Mouse (Mus musculus) monocyte, adult 2 months (primary cell): ENCODE measurements around the gene Erbb2.

Experiments used
- DNase-seq, 2 experiments: peaks; one replicate each; pipeline ENCODE4 v3.0.0; 2022; ENCODE audit warnings: low spot score in 2 of 2, low read depth in 1 of 2

Erbb2 gene

DNA sequence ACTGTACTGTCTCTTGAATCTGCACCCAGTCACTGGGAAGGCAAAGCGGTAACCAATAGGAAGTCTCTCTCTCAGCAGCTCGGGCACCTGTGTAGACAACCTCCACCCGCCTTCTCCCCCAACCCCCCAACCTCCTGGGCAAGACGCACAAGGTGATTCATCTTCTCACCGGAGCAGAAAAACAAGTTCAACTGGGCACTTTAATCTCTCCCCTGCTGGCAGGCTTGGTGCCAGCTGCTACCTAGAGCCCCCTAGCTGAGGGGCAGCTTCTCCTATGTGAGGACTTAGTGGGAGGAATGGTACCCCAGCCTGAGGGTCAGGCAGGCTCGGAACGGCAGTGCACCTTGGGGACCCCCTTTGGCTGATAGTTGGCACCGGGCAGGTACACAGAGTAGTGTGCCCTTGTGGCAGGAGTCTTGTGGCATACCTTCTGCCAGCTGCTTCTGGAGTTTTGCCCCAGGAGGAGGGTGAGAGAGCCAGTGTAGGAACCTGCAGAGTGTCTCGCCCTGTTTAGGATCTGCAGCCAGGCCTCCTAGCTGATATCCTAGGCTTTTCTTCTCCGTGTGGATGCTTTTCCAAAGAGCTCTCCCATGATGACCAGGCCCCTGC lies 6.8 kb downstream of the Erbb2 start:
- no peak for DNase-seq

DNA sequence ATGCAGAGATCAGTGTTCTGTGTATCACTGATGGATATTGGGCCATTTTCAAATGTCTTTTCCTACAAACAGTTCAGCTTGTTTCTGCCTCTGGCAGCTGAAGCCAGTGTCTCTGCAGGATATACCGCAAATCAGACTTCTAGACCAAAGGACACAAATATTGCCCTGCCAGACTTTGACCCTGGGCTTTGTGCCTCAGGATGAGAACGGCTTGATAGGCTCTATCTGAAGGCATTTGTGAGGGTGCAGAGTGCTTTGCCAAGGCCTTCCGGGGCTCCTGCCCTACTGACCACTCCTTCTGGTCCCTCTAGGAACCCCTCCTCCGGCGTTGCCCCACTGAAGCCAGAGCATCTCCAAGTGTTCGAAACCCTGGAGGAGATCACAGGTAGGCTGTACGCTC lies 14.3 kb downstream of the Erbb2 start:
- no peak for DNase-seq

DNA sequence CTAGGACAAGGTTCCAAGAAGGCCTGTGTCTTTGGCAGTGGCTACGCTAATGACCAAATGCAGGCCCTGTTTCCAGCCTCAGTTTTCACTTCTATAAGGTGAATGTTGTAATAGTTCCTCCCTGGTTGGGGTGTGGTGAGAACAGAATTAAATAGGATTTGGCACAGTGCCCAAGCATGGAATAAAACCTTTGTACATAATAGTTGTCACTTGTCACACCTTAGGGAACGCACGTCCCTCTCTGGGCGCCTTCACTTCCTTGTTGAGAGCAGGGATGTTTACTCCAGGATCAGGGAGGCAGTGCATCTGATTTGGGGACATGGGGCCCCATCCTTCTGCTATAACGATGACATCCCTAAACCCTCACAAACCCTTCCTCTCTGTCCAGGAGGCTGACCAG lies 16.2 kb downstream of the Erbb2 start:
- no peak for DNase-seq

DNA sequence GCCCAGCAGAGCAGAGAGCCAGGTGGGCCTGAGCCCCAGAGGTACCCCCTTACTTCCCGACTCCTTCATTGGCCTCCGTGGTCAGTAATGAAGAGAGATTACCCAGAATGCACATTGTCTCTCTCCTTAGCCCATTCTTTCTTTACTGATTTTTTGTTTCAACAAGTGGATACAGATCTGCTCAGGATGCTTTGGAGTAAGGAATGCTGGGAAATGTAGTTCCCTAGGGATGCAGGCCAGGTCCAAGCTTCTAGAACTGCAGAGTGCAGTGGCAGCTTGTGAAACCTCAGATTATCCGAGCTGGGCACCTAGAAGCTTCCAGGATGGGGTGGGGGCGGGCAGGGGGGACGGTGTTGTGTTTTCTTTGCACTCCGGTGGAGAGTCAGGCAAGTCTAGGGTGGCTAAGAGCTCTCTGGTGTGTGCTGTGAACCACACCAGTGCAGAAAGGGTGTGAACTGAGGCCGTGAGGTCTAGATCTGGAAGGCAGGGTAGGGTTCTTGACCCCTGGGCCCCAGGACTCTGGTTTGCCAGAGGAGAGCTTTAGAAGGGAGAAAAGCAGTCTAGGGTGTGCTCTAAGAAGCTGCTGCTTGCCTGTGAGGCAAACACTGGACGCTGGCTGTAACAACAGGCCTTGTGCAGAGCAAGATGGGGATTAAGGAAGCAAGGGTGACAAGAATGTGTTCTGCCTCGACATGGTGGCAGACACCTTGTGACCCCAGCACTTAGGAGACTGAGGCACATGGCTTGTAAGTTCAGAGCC lies 19.7 kb downstream of the Erbb2 start:
- DNase-seq: no peak

DNA sequence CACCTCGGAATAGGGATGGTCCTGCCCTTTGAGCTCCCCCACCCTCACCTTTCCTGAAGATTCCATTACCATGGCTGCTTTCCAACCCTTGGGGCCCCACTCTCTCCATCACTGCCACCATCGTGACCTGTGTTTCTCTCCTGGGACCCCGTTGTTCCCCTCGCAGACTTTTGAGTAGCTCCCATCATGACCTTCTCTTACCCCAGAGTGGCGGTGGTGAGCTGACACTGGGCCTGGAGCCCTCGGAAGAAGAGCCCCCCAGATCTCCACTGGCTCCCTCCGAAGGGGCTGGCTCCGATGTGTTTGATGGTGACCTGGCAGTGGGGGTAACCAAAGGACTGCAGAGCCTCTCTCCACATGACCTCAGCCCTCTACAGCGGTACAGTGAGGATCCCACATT lies 23.5 kb downstream of the Erbb2 start:
- no peak for DNase-seq

DNA sequence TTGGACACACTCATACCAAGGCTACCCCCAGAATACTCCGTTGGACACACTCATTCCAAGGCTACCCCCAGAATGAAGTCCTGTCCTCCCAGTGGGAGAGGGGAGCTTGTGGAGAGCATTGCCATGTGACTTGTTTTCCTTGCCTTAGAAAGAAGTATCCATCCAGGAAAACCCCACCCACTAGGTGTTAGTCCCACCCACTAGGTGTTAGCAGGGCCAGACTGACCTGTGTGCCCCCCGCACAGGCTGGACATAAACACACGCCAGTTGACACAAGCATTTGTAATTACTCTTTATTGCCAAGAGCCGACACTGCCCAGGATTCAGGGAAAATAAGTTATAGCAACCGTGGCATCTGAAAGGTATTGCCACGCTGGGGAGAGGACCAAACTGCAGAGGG lies 25.2 kb downstream of the Erbb2 start:
- no peak for DNase-seq

DNA sequence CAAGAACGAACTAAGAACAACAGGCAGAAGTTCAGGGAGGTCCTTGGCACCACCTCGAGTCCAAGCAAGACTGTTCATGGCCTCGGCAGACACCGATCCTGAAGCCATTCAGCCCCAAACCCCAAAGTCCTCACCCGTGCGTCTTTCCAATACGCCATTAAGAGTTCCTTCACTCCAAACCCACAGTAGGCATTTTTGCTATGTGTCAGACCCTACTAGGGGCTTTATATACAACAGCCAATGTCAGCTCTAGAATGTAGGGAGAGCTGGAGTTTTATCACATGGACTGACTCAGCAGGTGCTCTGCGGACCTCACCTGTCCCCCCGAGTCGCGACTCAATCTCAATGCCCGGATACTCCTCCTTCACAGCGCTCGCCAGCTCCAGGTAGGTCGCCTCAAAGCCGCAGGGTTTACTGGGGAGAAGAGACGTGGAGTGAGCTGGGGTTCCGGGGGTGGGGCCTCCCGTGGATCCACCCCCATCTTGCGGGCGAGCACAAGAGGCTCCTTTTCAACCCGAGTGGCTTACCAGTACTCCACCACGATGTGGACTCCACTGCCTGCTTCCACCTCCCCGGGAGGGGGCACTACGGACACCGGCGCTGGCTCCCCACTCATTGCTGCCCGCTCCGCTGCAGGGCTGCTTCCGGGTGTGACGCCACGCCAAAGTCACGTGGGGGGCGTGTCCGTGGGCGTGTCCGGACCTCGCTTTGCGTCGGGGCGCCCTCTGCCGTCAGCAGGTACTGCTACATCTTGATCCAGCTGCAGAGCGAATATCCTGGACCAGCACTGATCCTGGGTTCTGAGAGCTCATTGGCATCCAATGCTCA lies 26.3 kb downstream of the Erbb2 start, which contains the start of gene Mien1:
Mien1 (minus strand) TSS at position 661 of the 828 bp plus-strand sequence.
- peak; percentile 91 to 95 for DNase-seq

DNA sequence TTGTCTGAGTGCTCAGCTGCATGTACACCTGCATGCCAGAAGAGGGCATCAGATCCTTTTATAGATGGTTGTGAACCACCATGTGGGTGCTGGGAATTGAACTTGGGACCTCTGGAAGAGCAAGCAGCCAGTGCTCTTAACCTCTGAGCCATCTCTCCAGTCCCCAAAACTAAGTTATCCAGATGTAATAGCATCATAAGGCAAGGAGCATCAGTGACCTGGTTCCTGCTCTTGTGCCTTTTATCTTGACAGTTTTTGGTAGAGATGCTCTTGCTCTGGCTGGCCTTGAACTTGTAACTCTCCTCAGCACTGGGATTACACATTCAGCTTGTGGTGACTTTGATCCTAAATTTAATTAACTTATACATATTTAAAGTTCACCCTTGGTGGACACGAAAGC lies 31.4 kb downstream of the Erbb2 start:
- no peak for DNase-seq

DNA sequence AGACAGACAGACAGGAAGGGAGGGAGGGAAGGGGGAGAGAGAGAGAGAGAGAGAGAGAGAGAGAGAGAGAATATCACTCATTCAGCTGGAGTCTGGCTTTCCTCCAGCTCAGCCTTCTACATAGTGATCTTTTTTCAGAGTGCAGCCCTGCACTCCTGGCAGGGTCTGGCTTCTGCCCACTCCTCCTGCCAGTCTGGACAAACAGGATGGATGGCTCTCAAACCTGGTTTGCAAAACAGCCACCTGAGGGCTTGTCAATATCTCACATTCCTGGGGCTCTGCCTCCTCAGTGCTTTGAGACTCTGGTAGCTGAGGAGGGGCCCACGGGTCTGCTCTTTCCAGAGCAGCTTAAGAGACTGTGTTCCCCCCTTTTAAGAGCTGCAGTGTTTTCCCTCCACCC lies 33.0 kb downstream of the Erbb2 start:
- no peak for DNase-seq

DNA sequence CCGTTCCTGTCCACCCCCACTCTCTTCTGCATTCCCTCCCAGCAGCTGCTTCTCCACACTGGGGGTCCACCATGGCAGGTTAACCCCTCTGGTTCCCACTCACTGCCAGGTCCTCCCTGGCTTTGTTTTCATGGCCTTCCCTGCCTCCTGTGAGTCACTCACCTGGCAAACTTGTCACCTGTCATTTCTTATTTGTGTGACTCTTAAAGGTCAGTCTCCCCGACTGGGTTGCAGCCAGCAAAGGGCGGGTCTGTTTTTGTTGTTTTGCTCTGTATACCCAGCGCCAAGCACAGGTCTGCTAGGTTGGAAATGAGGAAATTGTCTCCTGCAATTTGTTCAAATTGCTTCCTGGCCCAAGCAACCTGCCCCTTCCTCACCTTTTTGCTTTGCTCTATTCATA lies 33.4 kb downstream of the Erbb2 start:
- no peak for DNase-seq

DNA sequence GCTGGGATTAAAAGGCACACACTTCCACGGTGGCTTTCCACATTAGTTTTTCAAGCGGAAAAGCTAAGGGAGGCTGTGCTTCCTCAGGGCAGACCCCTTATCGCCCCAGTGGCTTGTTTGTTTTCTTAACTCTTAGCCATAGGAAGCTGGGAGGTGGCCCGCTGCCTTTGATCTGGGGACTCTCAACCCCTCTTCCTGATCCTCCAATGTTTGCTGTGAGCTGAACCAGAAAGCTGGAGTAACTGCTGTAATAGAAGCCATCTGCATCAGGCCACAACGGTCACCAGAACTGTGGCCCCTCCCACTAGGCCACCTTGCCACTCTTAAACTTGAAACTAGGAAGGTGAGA lies 33.9 kb downstream of the Erbb2 start, which contains the start of gene Grb7:
Grb7 (plus strand) TSS at position 182 of the 349 bp plus-strand sequence.
- DNase-seq: no peak

DNA sequence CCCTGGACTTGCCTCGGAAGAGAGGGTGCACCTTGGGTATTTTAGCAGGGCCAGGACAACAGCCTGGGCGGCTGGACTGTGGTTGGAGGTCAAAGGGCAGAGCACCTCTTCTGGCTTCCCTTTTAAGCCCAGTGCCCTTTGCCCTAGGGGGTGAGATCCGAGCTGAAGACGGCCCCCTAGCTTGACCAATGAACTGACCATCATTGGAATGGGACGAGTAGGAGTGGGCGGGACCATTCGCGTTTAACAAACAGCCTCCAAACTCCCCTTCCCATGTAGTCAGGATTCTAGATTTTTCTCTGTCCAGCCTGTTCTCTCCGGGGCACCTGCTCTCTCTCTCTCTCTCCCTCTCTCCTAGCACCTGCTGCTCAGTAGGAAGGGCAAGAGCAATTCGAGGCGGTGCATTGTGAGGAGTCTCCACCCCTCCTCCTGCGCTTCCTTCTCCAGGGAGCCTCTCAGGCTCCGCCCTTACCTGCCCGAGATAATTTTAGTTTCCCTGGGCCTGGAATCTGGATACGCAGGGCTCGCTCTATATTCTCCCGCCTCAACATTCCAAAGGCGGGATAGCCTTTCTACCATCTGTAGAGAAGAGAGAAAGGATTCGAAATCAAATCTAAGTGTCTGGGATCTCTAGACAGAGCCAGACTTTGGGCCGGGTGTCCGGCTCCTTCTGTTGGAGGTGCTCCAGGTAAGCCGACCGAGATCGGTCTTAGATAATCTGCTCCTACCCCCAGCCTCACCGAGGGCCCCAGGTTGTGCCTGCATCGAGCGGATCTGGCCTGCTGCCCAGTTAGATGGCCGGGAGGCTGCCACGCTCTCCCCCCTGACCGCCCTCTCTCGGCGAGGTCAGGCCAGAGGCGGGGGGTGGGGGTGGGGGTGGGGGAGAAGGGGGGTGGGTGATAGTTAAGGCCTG lies 34.5 kb downstream of the Erbb2 start:
- DNase-seq: no peak

DNA sequence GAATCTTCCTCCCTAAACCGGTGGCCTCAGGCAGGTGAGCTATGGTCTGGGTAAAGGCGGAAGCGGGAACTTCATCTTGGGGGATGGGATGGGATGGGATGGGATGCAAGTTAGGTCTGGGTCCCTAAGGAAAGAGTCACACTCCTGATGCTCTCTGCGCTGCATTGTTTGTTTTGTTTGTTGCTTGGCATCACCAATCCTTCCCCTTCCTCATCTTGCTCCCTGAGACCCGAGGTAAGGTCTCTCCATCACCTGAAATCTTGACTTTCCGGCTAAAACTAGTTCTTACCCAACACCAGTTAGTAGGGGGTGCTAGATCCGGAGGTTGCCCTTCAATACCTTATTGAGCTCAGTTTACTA lies 35.2 kb downstream of the Erbb2 start:
- no peak for DNase-seq

DNA sequence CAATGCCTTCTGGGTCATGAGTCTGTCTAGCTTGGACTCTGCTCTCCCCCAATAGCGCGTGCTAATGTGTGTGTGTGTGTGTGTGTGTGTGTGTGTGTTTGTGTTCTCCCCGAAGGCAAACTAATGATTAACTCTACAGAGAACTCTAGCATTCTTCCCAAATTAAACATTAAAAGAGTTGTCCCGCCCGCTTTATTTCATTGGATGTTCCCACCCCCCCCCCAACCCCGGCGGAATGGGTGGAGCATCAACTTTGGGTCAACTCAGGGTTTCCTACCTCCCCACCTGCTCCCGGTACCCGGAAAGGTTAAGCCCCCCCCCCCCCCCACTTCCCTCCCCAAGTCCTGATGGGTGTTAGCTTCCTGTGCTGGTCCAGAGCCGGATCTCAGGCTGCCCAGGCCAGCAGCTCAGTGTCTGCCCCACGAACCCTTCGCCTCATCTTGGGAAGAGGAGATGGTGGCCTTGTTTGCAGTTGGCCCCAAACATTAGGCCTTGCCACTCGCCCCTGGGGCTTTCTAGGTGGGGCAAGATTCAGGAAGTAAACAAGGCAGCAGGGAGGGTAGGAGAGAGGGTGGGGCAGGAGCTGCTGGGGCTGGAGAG lies 36.0 kb downstream of the Erbb2 start:
- no peak for DNase-seq

DNA sequence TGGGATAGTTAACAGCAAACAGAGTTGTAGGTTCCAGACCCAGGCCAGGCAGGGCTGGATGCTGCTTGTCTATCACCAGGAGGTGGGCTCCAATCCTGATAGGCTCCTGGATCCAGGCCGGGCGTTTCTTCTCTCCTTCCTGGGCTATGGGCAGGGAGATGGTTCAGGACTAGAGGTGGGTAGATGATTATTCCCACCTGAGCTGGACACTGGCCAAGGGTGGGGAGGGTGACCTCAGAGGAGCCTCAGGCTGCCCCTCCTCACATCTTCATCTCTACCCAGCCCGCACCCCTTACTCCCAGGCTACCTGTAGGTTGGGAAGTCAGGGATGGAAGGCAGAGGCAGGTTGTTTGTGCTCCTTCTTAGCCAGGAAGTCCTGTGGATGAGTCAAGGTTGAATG lies 37.1 kb downstream of the Erbb2 start:
- no peak for DNase-seq

DNA sequence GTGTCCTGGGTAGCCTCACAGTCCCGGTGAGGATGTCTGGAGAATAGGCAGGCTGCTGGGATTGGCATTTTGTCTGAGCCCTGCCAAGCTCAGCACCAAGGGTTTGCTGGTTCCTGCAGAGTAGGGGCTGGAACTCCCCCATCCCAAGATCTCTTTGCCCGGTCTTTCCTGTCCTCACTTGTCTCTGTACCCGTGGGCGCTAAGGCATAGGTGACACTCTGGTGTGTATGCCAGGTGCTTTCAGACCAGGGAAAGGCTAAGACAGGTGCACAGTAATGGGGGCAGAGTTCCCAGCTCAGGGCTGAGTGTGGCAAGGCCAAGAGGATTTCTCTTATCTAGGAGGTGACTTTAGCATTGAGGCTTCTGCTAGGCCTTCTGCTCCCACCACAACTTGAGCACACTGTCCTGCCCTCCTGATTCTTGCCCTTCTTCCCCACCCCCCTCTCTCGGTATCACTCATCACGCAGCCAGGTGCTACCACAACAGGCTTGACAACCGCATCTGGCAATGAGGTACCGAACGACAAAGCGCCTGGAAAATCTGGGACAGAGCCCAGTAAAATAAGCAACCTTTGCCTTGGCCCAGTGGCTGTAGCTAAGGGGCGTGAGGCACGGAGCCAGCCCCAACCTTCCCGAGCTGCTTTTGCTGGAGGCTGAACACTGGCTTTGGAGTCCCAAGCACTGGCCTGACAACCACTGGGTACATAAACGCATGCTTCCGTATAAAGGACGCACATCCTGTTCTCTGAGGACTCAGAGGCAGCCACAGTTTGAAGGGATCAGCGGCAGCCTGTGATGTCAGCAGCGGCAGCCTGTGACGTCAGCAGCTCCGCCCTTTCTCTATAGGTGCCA lies 37.9 kb downstream of the Erbb2 start:
- DNase-seq: no peak

DNA sequence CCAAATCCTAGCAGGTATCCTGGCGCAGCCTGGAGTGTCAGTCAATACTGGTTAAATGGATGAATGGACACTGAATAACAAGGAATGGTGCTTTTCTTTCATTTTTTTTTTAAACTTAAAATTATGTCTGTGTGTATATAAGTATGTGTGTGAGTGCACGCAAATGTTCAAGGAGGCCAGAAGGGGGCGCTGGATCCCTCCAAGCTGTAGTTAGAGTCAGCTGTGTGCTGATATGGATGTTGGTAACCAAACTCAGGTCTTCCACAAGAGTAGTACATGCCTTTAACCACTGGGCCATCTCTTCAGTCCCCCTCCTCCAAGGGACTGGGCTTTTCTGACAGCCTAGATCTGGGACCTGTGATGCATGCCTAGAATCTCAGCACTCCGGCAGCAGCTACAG lies 43.2 kb downstream of the Erbb2 start:
- no peak for DNase-seq

DNA sequence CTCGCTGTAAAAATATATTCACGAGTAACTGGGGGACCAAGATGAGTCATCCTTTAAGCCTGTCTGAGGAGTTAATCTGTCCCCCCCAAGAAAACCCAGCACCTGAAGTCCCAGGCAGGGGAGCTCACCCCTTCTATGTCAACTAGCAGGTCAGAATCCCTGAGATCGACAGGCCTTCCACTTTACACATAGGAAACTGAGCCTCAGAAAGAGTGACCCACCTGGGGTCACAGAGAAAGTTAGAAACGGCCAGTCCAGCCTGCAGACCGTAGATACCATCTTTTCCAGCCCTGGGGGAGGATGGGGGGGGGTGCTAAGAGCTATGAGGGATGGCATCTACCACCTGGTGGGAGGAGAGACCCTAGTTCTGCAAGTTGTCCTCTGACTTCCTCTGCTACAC lies 44.3 kb downstream of the Erbb2 start:
- no peak for DNase-seq

DNA sequence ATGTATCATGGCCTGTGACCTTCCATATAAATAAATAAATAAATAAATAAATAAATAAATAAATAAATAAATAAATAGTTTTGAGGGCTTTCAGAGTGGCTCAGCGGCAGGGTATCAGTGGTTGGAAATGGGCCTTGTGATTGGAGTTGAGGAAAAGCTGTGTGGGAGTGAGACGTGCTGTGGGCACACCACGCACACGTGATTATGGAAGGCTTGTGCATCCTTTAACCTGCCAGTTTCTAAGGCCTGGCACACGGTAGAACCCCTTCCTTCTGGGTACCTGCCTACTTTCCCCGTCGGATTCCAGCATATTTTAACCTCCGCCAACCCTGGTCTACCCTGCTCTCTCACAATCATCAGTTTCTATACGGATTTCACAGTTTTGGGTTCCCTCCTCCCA lies 44.7 kb downstream of the Erbb2 start:
- DNase-seq: no peak
